Mouse (Mus musculus) bone marrow, adult 2 months (tissue): Measurements from ENCODE around the gene Noc4l. TPM values are rescaled to one million over a fixed set of nuclear protein-coding genes. Genes with fewer than 3 reads are reported as not detected.

Experiments used
- H3K27ac ChIP-seq: fragments of 200-500 bp; 2 replicates; pipeline ENCODE4 v1.5.1; 2012; ENCODE audit warnings: low read depth, mild to moderate bottlenecking, control low read depth, inconsistent platforms, low read length; ENCODE audit not compliant: control insufficient read depth, poor library complexity, insufficient read depth
- H3K4me1 ChIP-seq: fragments of 200-500 bp; 2 replicates; pipeline ENCODE4 v1.6.1; 2011; ENCODE audit warnings: low read length; ENCODE audit not compliant: control insufficient read depth, insufficient read depth
- H3K4me3 ChIP-seq: fragments of 200-500 bp; replicated peaks from 2 replicates; pipeline ENCODE3; 2011; ENCODE audit warnings: mild to moderate bottlenecking, low read depth, low read length, control low read depth; ENCODE audit not compliant: control insufficient read depth
- CTCF ChIP-seq: fragments of 200-500 bp; IDR thresholded peaks from 2 replicates; pipeline ENCODE4 v1.5.1; 2011; ENCODE audit warnings: low read length, control low read depth; ENCODE audit not compliant: control insufficient read depth, insufficient read depth
- POLR2A ChIP-seq: fragments of 200-500 bp; IDR thresholded peaks from 2 replicates; pipeline ENCODE4 v1.6.1; 2011; ENCODE audit warnings: low read depth, mild to moderate bottlenecking, control low read depth, low read length, borderline replicate concordance; ENCODE audit not compliant: control insufficient read depth
- WGBS: fragments of 180-500 bp; shearing (Covaris S2); methylation state at CpG from one replicate; pipeline ENCODE4 v1.1.7; 2018; 5-methylcytosine and 5-hydroxymethylcytosine counted together
- polyA plus RNA-seq: library from polyadenylated mRNA; stranded (reverse); fragments of >200 nt; gene quantifications from 2 replicates; pipeline ENCODE4 v1.2.4, GENCODE M21; 2011; ENCODE audit warnings: low replicate concordance; ENCODE audit not compliant: missing spikeins, insufficient read depth, insufficient read length

The Noc4l gene
- 28.9 and 42.6 TPM in 2 replicates for polyA plus RNA-seq

- peak within 1 kb of the TSS; percentile 90 for H3K4me3 ChIP-seq
- peak within 1 kb of the TSS; percentile 33; the same call in 1 of the 2 replicates for H3K27ac ChIP-seq
- under 1% methylated on average over 91 of the region's 91 CpGs for WGBS
- no peak for TF ChIP-seq CTCF
- peak; percentile 64; the same call in 1 of the 2 replicates for TF ChIP-seq POLR2A
- H3K4me1 ChIP-seq: peaks cover 4% of the 10 kb centered on the region; the same call in 1 of the 2 replicates
Measured at GRCm38 (mm10) chr5:110652719-110653648, at the start of gene Noc4l, which contains the start of gene Ddx51. Gene Noc4l, minus strand, starts transcription at chr5:110653417. Gene Ddx51, plus strand, starts transcription at chr5:110653451.

GRCm38 (mm10) chr5:110698617-110699016, 45.4 kb upstream of the Noc4l start:
- H3K4me3 ChIP-seq: no peak overlapping the region
- no peak for TF ChIP-seq CTCF
- no peak for TF ChIP-seq POLR2A
- H3K27ac ChIP-seq: no peak overlapping the region
- WGBS: 84% methylated on average over 4 of the region's 4 CpGs
- H3K4me1 ChIP-seq: no peaks in the 10 kb centered on the region; the same call in 1 of the 2 replicates

GRCm38 (mm10) chr5:110682041-110682440, 28.8 kb upstream of the Noc4l start:
- Histone ChIP-seq H3K4me3 (no peak overlapping the region), H3K4me1 (no peaks in the 10 kb centered on the region; the same call in none of the 2 replicates), H3K27ac (no peak overlapping the region)
- WGBS: 53% methylated on average over 8 of the region's 8 CpGs
- TF ChIP-seq CTCF (no peak), POLR2A (no peak)

GRCm38 (mm10) chr5:110665486-110666121, 12.4 kb upstream of the Noc4l start:
- WGBS: 87% methylated on average over 6 of the region's 6 CpGs
- TF ChIP-seq CTCF (no peak), POLR2A (no peak)
- Histone ChIP-seq H3K27ac (no peak overlapping the region), H3K4me1 (no peaks in the 10 kb centered on the region; the same call in 1 of the 2 replicates), H3K4me3 (no peak overlapping the region)

GRCm38 (mm10) chr5:110664750-110665269, 11.6 kb upstream of the Noc4l start:
- no peak for TF ChIP-seq POLR2A
- no peak for TF ChIP-seq CTCF
- H3K27ac ChIP-seq: no peak overlapping the region
- H3K4me3 ChIP-seq: no peak overlapping the region
- no peaks in the 10 kb centered on the region for H3K4me1 ChIP-seq
- 94% methylated on average over 2 of the region's 2 CpGs for WGBS

GRCm38 (mm10) chr5:110664041-110664440, 10.8 kb upstream of the Noc4l start:
- H3K4me1 ChIP-seq: no peaks in the 10 kb centered on the region
- WGBS: 87% methylated on average over 2 of the region's 2 CpGs
- H3K4me3 ChIP-seq: no peak overlapping the region
- H3K27ac ChIP-seq: no peak overlapping the region
- TF ChIP-seq CTCF (no peak), POLR2A (no peak)

GRCm38 (mm10) chr5:110659682-110660081, 6.5 kb upstream of the Noc4l start:
- TF ChIP-seq POLR2A (no peak), CTCF (no peak)
- no peaks in the 10 kb centered on the region for H3K4me1 ChIP-seq
- no peak overlapping the region for H3K27ac ChIP-seq
- no peak overlapping the region for H3K4me3 ChIP-seq

GRCm38 (mm10) chr5:110653686-110654085, 469 bp upstream of the Noc4l start:
- Histone ChIP-seq H3K27ac (peak overlapping the region; percentile 33; the same call in 1 of the 2 replicates), H3K4me3 (peak overlapping the region; percentile 90), H3K4me1 (peaks cover 4% of the 10 kb centered on the region; the same call in 1 of the 2 replicates)
- TF ChIP-seq POLR2A (no peak), CTCF (no peak)
- WGBS: under 1% methylated on average over 37 of the region's 37 CpGs
